Mouse (Mus musculus): Measurements from ENCODE around the gene Fstl1.

Fstl1 gene

DNA sequence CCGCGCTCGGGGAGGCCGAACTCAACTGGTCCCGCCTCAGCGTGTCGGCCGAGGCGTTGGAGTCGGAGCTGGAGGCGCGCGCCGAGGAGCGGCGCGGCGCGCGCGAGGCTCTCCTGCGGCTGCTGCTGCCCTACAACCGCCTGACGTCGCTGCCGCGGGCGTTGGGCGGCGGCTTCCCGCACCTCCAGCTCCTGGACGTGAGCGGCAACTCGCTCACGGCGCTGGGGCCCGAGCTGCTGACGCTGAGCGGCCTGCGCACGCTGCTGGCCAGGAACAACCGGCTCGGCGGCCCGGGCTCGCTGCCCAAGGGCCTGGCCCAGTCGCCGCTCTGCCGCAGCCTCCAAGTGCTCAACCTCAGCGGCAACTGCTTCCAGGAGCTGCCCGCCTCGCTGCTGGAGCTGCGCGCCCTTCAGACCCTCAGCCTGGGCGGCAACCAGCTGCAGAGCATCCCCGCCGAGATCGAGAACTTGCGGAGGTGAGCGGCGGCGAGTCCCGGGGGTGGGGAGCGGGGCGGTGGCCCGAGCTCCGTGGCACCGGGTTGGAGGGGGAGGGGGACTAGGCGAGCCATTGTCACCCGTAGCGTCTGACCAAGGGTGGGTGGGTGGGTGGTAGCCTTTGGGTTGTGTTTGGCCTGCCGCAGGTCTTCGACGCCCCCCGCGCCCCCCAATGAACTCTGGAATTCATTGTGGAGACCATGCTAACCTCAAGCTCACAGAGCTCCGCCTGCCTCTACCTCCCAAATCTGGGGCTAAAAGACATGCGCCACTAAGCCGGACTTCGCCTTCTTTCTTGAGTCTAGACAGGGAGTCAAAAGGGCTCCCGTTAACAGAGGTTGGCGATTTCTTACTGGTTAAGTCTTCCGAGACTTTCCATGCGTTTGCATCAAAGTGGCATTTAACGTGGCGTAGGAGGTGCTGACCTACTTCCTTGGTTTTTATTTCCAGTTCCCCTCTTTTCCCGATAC is 92.1 kb downstream of the Fstl1 start:
- DNase-seq (ENCODE audit: low read depth, low spot score), result peak; percentile 82

DNA sequence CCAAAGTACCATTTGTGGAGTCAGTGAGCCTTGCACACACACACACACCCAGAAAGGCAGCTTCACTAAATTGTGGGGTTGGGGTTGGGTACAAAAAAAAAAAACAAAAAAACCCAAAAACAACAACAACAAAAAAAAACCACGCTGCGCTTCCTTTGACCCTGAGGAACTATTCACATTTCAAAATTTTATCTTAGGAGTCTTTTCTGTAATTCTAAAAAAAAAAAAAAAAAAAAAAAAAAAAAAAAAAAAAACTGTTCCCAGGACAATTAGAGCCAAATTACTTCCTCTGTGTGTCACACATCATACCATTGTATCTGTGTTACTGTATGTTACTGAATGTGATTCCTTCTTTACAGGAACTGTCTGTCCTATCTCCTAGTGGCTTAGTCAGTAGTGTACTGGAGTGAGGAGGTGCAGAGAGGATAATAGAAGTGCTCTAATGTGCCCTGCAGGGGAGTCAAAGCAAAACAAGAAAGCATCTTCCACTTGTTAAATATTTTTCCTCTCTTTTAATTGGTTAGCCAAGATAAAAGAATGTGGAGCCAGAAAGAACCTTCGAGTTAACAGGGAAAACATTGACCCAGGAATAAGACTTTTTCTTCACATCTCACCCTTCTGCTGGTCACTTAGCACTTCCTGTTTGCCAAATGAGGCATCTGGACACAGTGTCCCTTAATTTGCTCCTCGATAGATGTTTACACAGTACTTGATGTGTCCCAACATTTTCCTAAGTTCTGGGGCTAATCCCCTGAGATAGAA is 93.0 kb downstream of the Fstl1 start:
- no peak for DNase-seq (ENCODE audit: low read depth, low spot score)

DNA sequence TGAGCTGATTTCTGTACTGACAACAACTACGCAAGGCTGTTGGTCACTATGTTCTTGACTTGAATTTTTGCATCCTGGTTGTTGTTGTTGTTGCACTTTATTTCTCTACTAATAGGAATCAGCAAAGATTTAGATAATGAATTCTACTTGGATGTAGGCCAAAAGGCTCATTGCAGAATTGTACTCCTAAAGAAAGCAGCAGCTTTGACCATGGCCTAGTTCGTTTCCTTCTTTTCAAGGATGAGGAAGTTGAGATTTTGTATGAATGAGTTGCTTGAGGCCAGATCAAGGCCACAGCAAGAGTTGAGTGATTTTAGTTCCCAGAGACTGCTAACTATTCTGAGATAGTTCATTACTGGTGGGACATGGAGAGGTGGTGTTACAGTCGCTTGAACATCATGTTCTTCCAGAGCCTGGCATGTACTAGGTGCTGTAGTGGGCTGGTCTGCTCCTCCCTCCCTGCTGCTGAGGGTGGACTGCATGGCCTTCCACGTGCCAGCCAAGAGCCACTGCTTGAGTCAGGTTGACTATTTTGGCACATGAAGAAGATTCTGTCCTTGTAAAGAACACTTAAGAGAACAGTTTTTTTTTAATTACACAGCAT is 94.5 kb downstream of the Fstl1 start:
- no peak for DNase-seq (ENCODE audit: low read depth, low spot score)

DNA sequence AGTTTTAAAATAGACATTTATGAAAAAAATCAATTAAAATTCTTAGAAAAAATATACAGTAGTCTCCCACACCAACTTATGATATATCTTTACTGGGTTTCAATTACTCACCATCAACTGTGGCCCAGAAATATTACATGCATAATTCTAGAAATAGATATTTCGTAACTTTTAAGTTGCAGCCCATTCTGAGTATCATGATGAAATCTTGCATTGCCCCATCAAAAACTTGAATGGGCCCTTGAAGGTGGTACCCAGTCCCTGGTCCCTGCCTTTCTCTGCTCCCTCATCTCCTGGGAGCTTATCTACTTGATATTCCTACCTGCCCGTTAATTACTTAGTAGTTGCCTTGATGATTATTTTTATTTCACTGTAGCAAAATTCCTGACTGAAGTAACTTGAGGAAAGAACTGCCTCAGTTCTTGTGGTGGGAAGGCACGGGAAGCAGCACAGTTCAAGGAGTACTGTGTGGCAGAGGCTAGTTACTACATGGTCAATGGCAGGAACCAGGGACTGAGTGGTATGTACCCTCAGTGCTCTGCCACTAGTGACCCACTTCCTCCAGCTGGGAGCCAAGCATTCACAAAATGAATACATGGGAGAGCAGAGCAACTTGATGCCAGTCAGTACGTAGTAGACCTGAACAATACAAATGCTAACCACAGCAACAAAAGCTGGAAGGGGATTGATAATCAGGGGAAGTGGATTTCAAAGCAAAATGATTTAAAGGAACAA is 98.0 kb downstream of the Fstl1 start:
- DNase-seq (ENCODE audit: low read depth, low spot score), result no peak

DNA sequence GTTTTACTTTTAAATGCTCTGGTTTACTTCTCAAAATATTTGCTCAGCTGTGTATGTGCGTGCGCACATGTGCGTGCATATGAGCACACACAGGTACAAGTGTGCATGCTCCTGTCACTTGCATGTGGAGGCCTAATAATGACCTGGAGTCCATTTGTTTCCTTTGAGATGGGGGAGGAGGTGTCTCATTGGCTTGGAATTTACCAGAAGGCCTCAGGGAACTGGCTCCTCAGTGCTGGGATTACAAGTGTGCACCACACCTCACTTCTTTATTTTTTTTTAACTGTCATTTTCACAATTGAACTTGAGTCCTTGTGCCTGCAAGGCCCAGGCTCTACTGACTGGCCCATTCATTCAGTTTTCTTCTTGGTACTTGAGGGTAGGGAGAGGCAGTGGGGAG is 100.7 kb downstream of the Fstl1 start:
- no peak for DNase-seq (ENCODE audit: low read depth, low spot score)

DNA sequence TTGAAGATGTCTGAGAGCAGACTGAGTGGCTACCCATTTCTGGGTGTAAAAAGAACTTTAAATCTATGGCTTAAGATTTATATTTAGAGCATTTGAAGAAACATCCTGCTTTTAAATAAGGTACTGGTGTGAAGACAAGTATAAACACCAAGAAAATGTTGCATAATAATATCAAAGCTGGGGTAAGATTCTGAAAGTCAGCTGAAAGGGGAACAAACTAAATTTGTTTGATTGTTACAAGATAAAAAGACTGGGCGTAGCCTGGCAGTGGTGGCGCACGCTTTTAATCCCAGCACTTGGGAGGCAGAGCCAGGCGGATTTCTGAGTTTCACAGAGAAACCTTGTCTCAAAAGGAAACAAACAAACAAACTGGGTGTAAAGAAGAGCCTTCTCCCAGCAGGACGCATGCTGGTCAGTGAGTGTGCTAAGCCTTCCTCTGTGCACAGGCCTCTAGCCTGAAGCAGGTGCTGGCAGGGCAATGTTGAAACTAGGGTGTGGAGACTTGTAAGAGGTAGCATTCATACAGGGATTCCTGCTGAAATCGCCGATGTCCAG is 102.4 kb downstream of the Fstl1 start:
- no peak for DNase-seq (ENCODE audit: low read depth, low spot score)

DNA sequence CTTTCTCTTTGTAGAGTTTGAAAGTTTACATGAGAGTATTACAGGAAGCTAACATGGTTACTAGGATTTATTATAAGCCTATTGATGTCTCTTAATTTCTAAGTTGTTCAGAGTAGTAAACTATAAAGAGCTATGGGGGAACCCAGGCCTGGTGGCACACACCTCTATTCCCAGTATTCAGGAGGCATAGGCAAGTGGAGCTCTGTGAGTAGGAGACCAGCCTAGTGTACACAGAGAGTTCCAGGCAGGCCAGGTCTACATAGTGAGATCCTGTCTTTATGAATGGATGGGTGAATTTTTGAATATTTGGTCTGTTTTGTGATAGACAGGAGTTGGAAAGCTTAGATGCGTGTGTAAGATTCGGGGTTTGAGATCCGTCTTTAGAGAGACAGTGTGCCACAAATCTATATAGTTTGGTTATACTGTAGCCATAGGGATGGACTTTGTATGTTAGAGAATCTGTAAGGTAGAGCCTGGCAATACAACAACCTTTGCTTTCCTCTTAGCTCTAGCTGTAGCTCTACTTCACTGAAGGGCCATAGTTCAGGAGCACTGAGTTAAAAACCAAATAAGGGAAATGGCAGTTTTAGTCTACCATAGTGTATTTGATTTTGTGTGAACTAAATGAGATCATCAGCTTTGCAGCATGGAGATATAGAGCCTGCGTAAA is 103.2 kb downstream of the Fstl1 start:
- DNase-seq (ENCODE audit: low read depth, low spot score), result no peak

DNA sequence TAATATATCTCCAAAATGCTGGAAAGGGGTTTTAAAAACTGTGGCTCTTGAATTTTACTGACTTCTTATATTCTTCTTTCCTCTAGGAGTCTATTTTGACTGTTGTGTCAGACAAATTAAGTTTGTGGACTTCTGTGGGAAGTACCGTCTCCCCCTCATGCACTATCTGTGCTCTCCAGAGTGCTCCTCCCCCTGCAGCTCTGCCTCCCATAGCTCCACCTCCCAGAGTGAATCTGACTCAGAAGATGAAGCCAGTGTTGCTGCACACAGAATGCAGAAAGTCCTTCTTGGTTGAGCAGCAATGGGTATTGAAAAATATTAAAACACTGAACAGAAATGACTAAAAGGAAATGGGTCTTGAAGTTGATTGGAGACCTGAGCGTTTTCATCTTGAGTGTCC is 104.5 kb downstream of the Fstl1 start:
- no peak for DNase-seq (ENCODE audit: low read depth, low spot score)

Data from mesoderm, embryonic 11.5 days (tissue).